Mouse (Mus musculus) small intestine, adult 2 months (tissue): ENCODE measurements around the gene Prn. TPM values are rescaled to one million over a fixed set of nuclear protein-coding genes. Genes with fewer than 3 reads are reported as not detected.

Source experiments
- H3K27ac ChIP-seq: fragments of 200-500 bp; 2 replicates; pipeline ENCODE4 v1.5.1; 2012; ENCODE audit warnings: low read depth, low read length, control low read depth, inconsistent platforms; ENCODE audit not compliant: insufficient read depth
- H3K27me3 ChIP-seq: fragments of 200-500 bp; 2 replicates; pipeline ENCODE4 v1.6.1; 2012; ENCODE audit warnings: mild to moderate bottlenecking, moderate library complexity, low read length, inconsistent platforms; ENCODE audit not compliant: control insufficient read depth, insufficient read depth
- H3K36me3 ChIP-seq: fragments of 200-500 bp; 2 replicates; pipeline ENCODE4 v1.6.1; 2012; ENCODE audit warnings: mild to moderate bottlenecking, low read length, control low read depth, inconsistent platforms; ENCODE audit not compliant: control insufficient read depth, insufficient read depth
- H3K4me1 ChIP-seq: fragments of 200-500 bp; 2 replicates; pipeline ENCODE4 v1.6.1; 2012; ENCODE audit warnings: low read length, inconsistent platforms, mixed read lengths; ENCODE audit not compliant: control insufficient read depth, insufficient read depth, insufficient read length
- H3K4me3 ChIP-seq: fragments of 200-500 bp; 2 replicates; pipeline ENCODE4 v1.5.1; 2012; ENCODE audit warnings: low read depth, mild to moderate bottlenecking, control low read depth, inconsistent platforms, low read length, moderate library complexity
- CTCF ChIP-seq: fragments of 200-500 bp; IDR thresholded peaks from 2 replicates; pipeline ENCODE4 v1.5.1; 2012; ENCODE audit warnings: low read depth, mild to moderate bottlenecking, control low read depth, inconsistent platforms, low read length, moderate library complexity, mixed read lengths; ENCODE audit not compliant: insufficient replicate concordance, insufficient read length; ENCODE audit errors: extremely low read depth
- POLR2A ChIP-seq: fragments of 200-500 bp; IDR thresholded peaks from 2 replicates; pipeline ENCODE4 v1.6.1; 2012; ENCODE audit warnings: low read depth, mild to moderate bottlenecking, control low read depth, inconsistent platforms, low read length, moderate library complexity
- WGBS: fragments of 180-500 bp; shearing (Covaris S2); methylation state at CpG from one replicate; pipeline ENCODE4 v1.1.7; 2018; 5-methylcytosine and 5-hydroxymethylcytosine counted together
- polyA plus RNA-seq: library from polyadenylated mRNA; depleted of rRNA; stranded (reverse); fragments of >200 nt; gene quantifications from 2 replicates; pipeline ENCODE4 v1.2.3, GENCODE M21; 2012

Prn gene
- polyA plus RNA-seq, 1 experiment, result not detected

GRCm38 (mm10) chr2:131980866-131981265 lies 71.1 kb downstream of the Prn start:
- H3K27me3 ChIP-seq, result no peaks in the 10 kb centered on the region
- H3K4me1 ChIP-seq, result no peaks in the 10 kb centered on the region
- 51% methylated on average over 9 of the region's 9 CpGs for WGBS
- no peak overlapping the region for H3K27ac ChIP-seq
- no peak overlapping the region for H3K4me3 ChIP-seq
- H3K36me3 ChIP-seq, result no peaks in the 10 kb centered on the region
- TF ChIP-seq POLR2A, result no peak
- no peak for TF ChIP-seq CTCF

DNA sequence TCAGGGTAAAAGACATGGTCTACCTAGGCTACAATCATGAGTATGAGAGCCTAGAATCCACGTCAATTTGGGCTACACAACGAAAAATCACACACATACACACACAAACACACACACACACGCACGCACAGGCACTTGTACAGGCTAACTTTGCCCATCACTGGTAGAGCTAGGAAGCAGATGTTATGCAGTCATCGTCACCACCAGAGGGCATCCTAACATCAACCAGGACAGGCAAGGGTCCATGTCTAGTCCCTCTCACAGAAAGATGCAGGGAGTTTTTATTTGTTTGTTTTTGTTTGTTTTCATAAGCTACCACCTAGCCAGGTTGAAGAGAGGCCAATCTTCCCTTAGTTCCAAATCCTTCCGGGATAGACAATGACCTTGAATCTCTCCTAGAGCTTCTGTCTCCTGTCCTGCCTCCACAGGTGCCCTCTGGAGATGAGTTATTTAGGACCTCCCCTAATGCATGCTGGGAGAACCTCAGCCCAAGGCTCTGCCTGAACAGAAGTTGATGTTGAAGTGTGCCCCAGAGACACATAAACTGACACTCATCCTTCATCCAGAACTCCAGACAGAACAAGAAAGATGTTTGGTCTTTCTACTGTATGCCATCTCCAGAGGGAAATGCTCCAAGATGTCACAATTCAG lies 72.9 kb downstream of the Prn start:
- Histone ChIP-seq H3K27ac (no peak overlapping the region), H3K4me3 (no peak overlapping the region), H3K27me3 (no peaks in the 10 kb centered on the region), H3K36me3 (no peaks in the 10 kb centered on the region), H3K4me1 (no peaks in the 10 kb centered on the region)
- TF ChIP-seq CTCF (peak; percentile 61; the same call in 1 of the 2 replicates), POLR2A (no peak)
- WGBS, result 4% methylated on average over 6 of the region's 6 CpGs

DNA sequence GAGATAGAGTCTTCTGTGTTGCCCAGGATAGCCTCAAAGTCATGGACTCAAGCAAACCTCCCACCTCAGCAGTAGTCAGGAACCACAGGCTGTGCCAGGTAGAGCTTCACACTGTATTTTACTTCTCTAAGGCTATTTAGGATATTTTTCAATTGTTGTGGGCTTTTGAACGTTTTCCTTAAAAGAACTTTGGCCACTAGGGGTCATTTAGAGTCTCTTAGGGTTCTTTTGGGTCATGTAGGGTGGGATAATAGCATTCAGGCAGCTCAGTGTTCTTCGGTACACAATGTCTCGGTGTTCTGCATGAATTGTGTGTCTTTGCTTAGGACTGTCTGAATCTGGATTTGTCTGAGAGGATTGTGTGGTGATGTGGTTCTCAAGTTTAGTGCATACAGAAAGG lies 78.2 kb downstream of the Prn start:
- no peak overlapping the region for H3K27ac ChIP-seq
- TF ChIP-seq POLR2A (no peak), CTCF (no peak)
- no peaks in the 10 kb centered on the region for H3K36me3 ChIP-seq
- WGBS, result 44% methylated on average over 3 of the region's 3 CpGs
- no peaks in the 10 kb centered on the region for H3K4me1 ChIP-seq
- H3K4me3 ChIP-seq, result no peak overlapping the region
- H3K27me3 ChIP-seq, result no peaks in the 10 kb centered on the region

- no peaks in the 10 kb centered on the region for H3K27me3 ChIP-seq
- TF ChIP-seq POLR2A, result no peak
- TF ChIP-seq CTCF, result no peak
- WGBS, result 69% methylated on average over 2 of the region's 2 CpGs
- no peak overlapping the region for H3K4me3 ChIP-seq
- no peaks in the 10 kb centered on the region for H3K4me1 ChIP-seq
- no peak overlapping the region for H3K27ac ChIP-seq
- H3K36me3 ChIP-seq, result no peaks in the 10 kb centered on the region
Observed at GRCm38 (mm10) chr2:131988550-131988949, 78.8 kb downstream of the Prn start.

DNA sequence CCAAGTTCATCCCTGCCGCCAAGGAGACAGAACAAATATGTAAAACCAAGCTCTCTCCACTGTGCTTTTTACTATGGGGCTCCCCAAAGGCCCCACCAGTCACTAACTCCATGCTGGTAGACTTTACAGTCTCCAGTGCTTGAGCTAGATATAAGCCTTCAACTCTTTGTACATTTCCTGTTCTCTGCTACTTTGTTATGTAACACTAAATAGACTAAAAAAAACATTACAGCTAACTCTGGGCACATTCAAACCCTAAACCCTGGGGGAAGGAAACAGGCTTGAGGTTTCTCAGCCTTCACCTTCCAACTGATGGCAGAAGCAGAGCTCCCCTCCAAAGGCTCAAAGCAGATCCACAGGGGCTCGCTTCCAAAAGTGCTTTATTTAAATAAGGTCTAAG lies 82.7 kb downstream of the Prn start:
- Histone ChIP-seq H3K27me3 (no peaks in the 10 kb centered on the region), H3K36me3 (no peaks in the 10 kb centered on the region; the same call in 1 of the 2 replicates), H3K4me3 (no peak overlapping the region), H3K27ac (no peak overlapping the region), H3K4me1 (no peaks in the 10 kb centered on the region)
- TF ChIP-seq CTCF (no peak), POLR2A (no peak)
- 75% methylated on average over 2 of the region's 2 CpGs for WGBS

GRCm38 (mm10) chr2:131993151-131993550 lies 83.4 kb downstream of the Prn start:
- Histone ChIP-seq H3K4me1 (no peaks in the 10 kb centered on the region), H3K27ac (no peak overlapping the region), H3K27me3 (no peaks in the 10 kb centered on the region), H3K36me3 (no peaks in the 10 kb centered on the region; the same call in 1 of the 2 replicates), H3K4me3 (no peak overlapping the region)
- TF ChIP-seq POLR2A, result no peak
- no peak for TF ChIP-seq CTCF
- WGBS, result 82% methylated on average over 4 of the region's 4 CpGs

DNA sequence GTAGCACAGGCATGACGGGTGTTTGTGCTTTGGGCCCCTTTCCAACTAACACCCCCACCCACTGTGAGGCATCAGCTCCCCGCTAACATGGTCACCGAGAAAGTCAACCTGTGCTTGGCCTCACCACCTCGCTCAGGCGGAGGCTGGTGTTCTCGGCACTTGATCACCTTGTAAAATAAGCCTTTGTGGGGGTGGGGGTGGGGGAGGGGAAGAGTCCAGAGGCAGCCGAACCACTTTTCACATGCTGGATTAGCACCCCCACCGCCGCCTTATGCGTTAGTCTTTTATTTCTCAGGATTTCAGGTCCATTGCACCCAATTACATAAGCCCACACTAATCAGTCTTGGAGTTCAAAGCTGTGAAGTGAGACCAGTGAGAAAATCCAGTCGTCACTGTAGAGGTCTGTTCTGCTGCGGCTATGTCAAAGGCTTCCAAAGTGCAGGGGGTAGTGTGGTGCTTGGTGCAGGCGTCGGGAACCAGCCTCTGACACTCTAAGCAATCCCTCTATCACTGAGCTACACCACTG lies 83.9 kb downstream of the Prn start:
- H3K27me3 ChIP-seq, result no peaks in the 10 kb centered on the region
- H3K36me3 ChIP-seq, result no peaks in the 10 kb centered on the region; the same call in 1 of the 2 replicates
- H3K4me3 ChIP-seq, result no peak overlapping the region
- no peaks in the 10 kb centered on the region for H3K4me1 ChIP-seq
- WGBS, result 59% methylated on average over 14 of the region's 14 CpGs
- TF ChIP-seq POLR2A, result no peak
- TF ChIP-seq CTCF, result no peak
- no peak overlapping the region for H3K27ac ChIP-seq

GRCm38 (mm10) chr2:131994971-131995370 lies 85.2 kb downstream of the Prn start:
- WGBS, result 89% methylated on average over 6 of the region's 6 CpGs
- Histone ChIP-seq H3K36me3 (no peaks in the 10 kb centered on the region; the same call in 1 of the 2 replicates), H3K27ac (no peak overlapping the region), H3K27me3 (no peaks in the 10 kb centered on the region), H3K4me1 (no peaks in the 10 kb centered on the region), H3K4me3 (no peak overlapping the region)
- TF ChIP-seq CTCF (no peak), POLR2A (no peak)
